In genomic region chr11:98775348-98776051, GRCm38 (mm10) we compare ENCODE assay signal across 8 mouse cellular contexts. TPM values are rescaled to one million over a fixed set of nuclear protein-coding genes. Genes with fewer than 3 reads are reported as not detected.
DNase-seq lines count a peak whose midpoint lies in the region; ATAC-seq and TF ChIP-seq lines count a peak whose summit lies in the region.

No protein-coding gene starts in this region.

- peak overlapping the region; percentile 91 for H3K27ac ChIP-seq in embryonic facial prominence, embryonic 15.5 days (replicated peaks)
- H3K27ac ChIP-seq in limb, embryonic 15.5 days, result peak overlapping the region; percentile 89
- peak overlapping the region; percentile 72 for H3K27ac ChIP-seq in midbrain, postnatal 0 days (ENCODE audit: low read depth, low read length)

- DNase-seq in 416B (ENCODE audit: low read depth), result peak; percentile 98
- DNase-seq in adrenal gland, postnatal 4 days (ENCODE audit: low spot score in 2 of 2), result peak; percentile 98 to 99
- DNase-seq in heart, adult 8-10 months (ENCODE audit: low spot score), result peak; percentile 100
- DNase-seq in kidney, adult 9 months, result peak; percentile 100
- DNase-seq in midbrain, postnatal 0 days (ENCODE audit: low spot score), result peak; percentile 98
- peak; percentile 60 to 85 for DNase-seq in spleen, postnatal 10 days (ENCODE audit: low spot score in 2 of 2)

- peaks cover 51% of the 10 kb centered on the region for H3K4me1 ChIP-seq in embryonic facial prominence, embryonic 15.5 days
- peaks cover 62% of the 10 kb centered on the region for H3K4me1 ChIP-seq in limb, embryonic 15.5 days
- H3K4me1 ChIP-seq in midbrain, postnatal 0 days (ENCODE audit: insufficient read depth, low read length), result peaks cover 12% of the 10 kb centered on the region; the same call in 1 of the 2 replicates

- ATAC-seq in embryonic facial prominence, embryonic 15.5 days (ENCODE audit: insufficient number of reproducible peaks, low FRiP score, low TSS enrichment, low read depth), result peak; percentile 85
- ATAC-seq in limb, embryonic 15.5 days (ENCODE audit: insufficient number of reproducible peaks, low FRiP score, low TSS enrichment, low read depth), result peak; percentile 66
- peak; percentile 89 for ATAC-seq in midbrain, postnatal 0 days (ENCODE audit: low FRiP score)

- H3K4me2 ChIP-seq in embryonic facial prominence, embryonic 15.5 days (replicated peaks), result peak overlapping the region; percentile 78
- peak overlapping the region; percentile 87 for H3K4me2 ChIP-seq in limb, embryonic 15.5 days
- H3K4me2 ChIP-seq in midbrain, postnatal 0 days (ENCODE audit: low read depth, low read length, poor library complexity, severe bottlenecking), result peak overlapping the region; percentile 96

- no peak overlapping the region for H3K9ac ChIP-seq in embryonic facial prominence, embryonic 15.5 days
- H3K9ac ChIP-seq in limb, embryonic 15.5 days, result no peak overlapping the region
- peak overlapping the region; percentile 64; the same call in 1 of the 2 replicates for H3K9ac ChIP-seq in midbrain, postnatal 0 days (replicated peaks; ENCODE audit: low read length, poor library complexity, severe bottlenecking)

- 6% methylated on average over 15 of the region's 15 CpGs for WGBS in embryonic facial prominence, embryonic 15.5 days
- 4% methylated on average over 15 of the region's 15 CpGs for WGBS in limb, embryonic 15.5 days
- 5% methylated on average over 15 of the region's 15 CpGs for WGBS in midbrain, postnatal 0 days

- H3K4me3 ChIP-seq in embryonic facial prominence, embryonic 15.5 days (replicated peaks), result peak overlapping the region; percentile 36
- H3K4me3 ChIP-seq in limb, embryonic 15.5 days, result peak overlapping the region; percentile 37
- peak overlapping the region; percentile 53 for H3K4me3 ChIP-seq in midbrain, postnatal 0 days (ENCODE audit: low read depth, low read length)

- H3K27me3 ChIP-seq in embryonic facial prominence, embryonic 15.5 days, result no peaks in the 10 kb centered on the region
- H3K27me3 ChIP-seq in limb, embryonic 15.5 days, result no peaks in the 10 kb centered on the region
- no peaks in the 10 kb centered on the region for H3K27me3 ChIP-seq in midbrain, postnatal 0 days (ENCODE audit: insufficient read depth, low read length)

- TF ChIP-seq CTCF in midbrain, postnatal 0 days (IDR thresholded peaks at IDR 0.05), result peak; percentile 6; the same call in 1 of the 2 replicates

- H3K36me3 ChIP-seq in embryonic facial prominence, embryonic 15.5 days, result peaks cover 3% of the 10 kb centered on the region; the same call in 1 of the 2 replicates
- H3K36me3 ChIP-seq in limb, embryonic 15.5 days, result peaks cover 6% of the 10 kb centered on the region; the same call in 1 of the 2 replicates
- H3K36me3 ChIP-seq in midbrain, postnatal 0 days (ENCODE audit: insufficient read depth, low read length), result peaks cover 12% of the 10 kb centered on the region

- H3K9me3 ChIP-seq in embryonic facial prominence, embryonic 15.5 days (replicated peaks), result no peaks in the 10 kb centered on the region
- no peaks in the 10 kb centered on the region for H3K9me3 ChIP-seq in limb, embryonic 15.5 days
- no peaks in the 10 kb centered on the region for H3K9me3 ChIP-seq in midbrain, postnatal 0 days (ENCODE audit: low read length)

RNA-seq across cellular contexts. Expression of gene Nr1d1, which starts 0.4 kb away (rescaled TPM):
- 100 to 1,000 TPM; 104 to 115 TPM for total RNA-seq in adrenal gland, postnatal 4 days (2021)
- 1.7 and 1.8 TPM in 2 replicates for polyA plus RNA-seq in embryonic facial prominence, embryonic 15.5 days (2015; fragmentation: Nextera tagmentation; extraction: Ambion mirVana)
- 100 to 1,000 TPM in 2 of 4 experiments, 10 to 100 TPM in 2; 81.4 to 121 (median 101) TPM for total RNA-seq in heart, adult 8-10 months (2022)
- polyA plus RNA-seq in limb, embryonic 15.5 days (2015; fragmentation: Nextera tagmentation; extraction: Ambion mirVana), result 1.2 TPM in 2 replicates
- 7.1 and 11.0 TPM in 2 replicates for total RNA-seq in midbrain, postnatal 0 days (2014; rRNA removed)
- 12.3 and 14.3 TPM in 2 replicates for polyA plus RNA-seq in midbrain, postnatal 0 days (2015; fragmentation: Nextera tagmentation; extraction: Ambion mirVana)

RNA-seq across cellular contexts. Expression of gene Msl1, which starts 19.8 kb away (rescaled TPM):
- 100 to 1,000 TPM; 119 to 121 TPM for total RNA-seq in adrenal gland, postnatal 4 days (2021)
- 28.7 and 30.4 TPM in 2 replicates for polyA plus RNA-seq in embryonic facial prominence, embryonic 15.5 days (2015; fragmentation: Nextera tagmentation; extraction: Ambion mirVana)
- total RNA-seq in heart, adult 8-10 months (2022), result 10 to 100 TPM; 72.1 to 84.3 (median 78.7) TPM
- 22.9 and 25.8 TPM in 2 replicates for polyA plus RNA-seq in limb, embryonic 15.5 days (2015; fragmentation: Nextera tagmentation; extraction: Ambion mirVana)
- total RNA-seq in midbrain, postnatal 0 days (2014; rRNA removed), result 88.3 and 107 TPM in 2 replicates
- 22.3 and 25.8 TPM in 2 replicates for polyA plus RNA-seq in midbrain, postnatal 0 days (2015; fragmentation: Nextera tagmentation; extraction: Ambion mirVana)

RNA-seq across cellular contexts. Expression of gene Casc3, which starts 29.2 kb away (rescaled TPM):
- 10 to 100 TPM; 45.2 to 54.8 TPM for total RNA-seq in adrenal gland, postnatal 4 days (2021)
- polyA plus RNA-seq in embryonic facial prominence, embryonic 15.5 days (2015; fragmentation: Nextera tagmentation; extraction: Ambion mirVana), result 37.0 and 42.2 TPM in 2 replicates
- 10 to 100 TPM; 16.0 to 20.9 (median 17.8) TPM for total RNA-seq in heart, adult 8-10 months (2022)
- polyA plus RNA-seq in limb, embryonic 15.5 days (2015; fragmentation: Nextera tagmentation; extraction: Ambion mirVana), result 30.0 and 32.5 TPM in 2 replicates
- total RNA-seq in midbrain, postnatal 0 days (2014; rRNA removed), result 29.4 and 32.2 TPM in 2 replicates
- 34.0 and 39.7 TPM in 2 replicates for polyA plus RNA-seq in midbrain, postnatal 0 days (2015; fragmentation: Nextera tagmentation; extraction: Ambion mirVana)

RNA-seq across cellular contexts. Expression of gene Thra, which starts 35.1 kb away (rescaled TPM):
- 100 to 1,000 TPM; 181 to 195 TPM for total RNA-seq in adrenal gland, postnatal 4 days (2021)
- polyA plus RNA-seq in embryonic facial prominence, embryonic 15.5 days (2015; fragmentation: Nextera tagmentation; extraction: Ambion mirVana), result 51.0 and 51.2 TPM in 2 replicates
- total RNA-seq in heart, adult 8-10 months (2022), result 10 to 100 TPM; 92.5 to 98.4 (median 95.1) TPM
- polyA plus RNA-seq in limb, embryonic 15.5 days (2015; fragmentation: Nextera tagmentation; extraction: Ambion mirVana), result 38.4 and 39.6 TPM in 2 replicates
- total RNA-seq in midbrain, postnatal 0 days (2014; rRNA removed), result 774 and 843 TPM in 2 replicates
- polyA plus RNA-seq in midbrain, postnatal 0 days (2015; fragmentation: Nextera tagmentation; extraction: Ambion mirVana), result 165 and 182 TPM in 2 replicates

RNA-seq across cellular contexts. Expression of gene Med24, which starts 46.3 kb away (rescaled TPM):
- 10 to 100 TPM; 75.7 to 84.8 TPM for total RNA-seq in adrenal gland, postnatal 4 days (2021)
- 52.3 and 53.3 TPM in 2 replicates for polyA plus RNA-seq in embryonic facial prominence, embryonic 15.5 days (2015; fragmentation: Nextera tagmentation; extraction: Ambion mirVana)
- 10 to 100 TPM; 44.4 to 49.9 (median 46.8) TPM for total RNA-seq in heart, adult 8-10 months (2022)
- polyA plus RNA-seq in limb, embryonic 15.5 days (2015; fragmentation: Nextera tagmentation; extraction: Ambion mirVana), result 47.6 and 48.3 TPM in 2 replicates
- total RNA-seq in midbrain, postnatal 0 days (2014; rRNA removed), result 66.6 and 81.2 TPM in 2 replicates
- 52.2 and 59.8 TPM in 2 replicates for polyA plus RNA-seq in midbrain, postnatal 0 days (2015; fragmentation: Nextera tagmentation; extraction: Ambion mirVana)

Comparison
In these comparisons a context has a peak if more than half of its experiments do, and no peak if none do; other contexts are left out.
1. Peak in every context shown above with its lines: DNase-seq, ATAC-seq, H3K4me3 ChIP-seq and H3K27ac ChIP-seq.